Mouse (Mus musculus) forebrain, embryonic 12.5 days (tissue): Measurements from ENCODE around the gene Rbp3. TPM values are rescaled to one million over a fixed set of nuclear protein-coding genes. Genes with fewer than 3 reads are reported as not detected.

Experiments
- ATAC-seq: fragments of 200-750 bp; cut with Nextera tagmentation; 2 replicates; pipeline ENCODE4 v1.8.0; 2017; ENCODE audit warnings: moderate TSS enrichment; ENCODE audit not compliant: low FRiP score
- H3K27ac ChIP-seq: fragments of 300-500 bp; sonication (generic); 2 replicates; pipeline ENCODE4 v1.5.1; 2016; ENCODE audit warnings: mild to moderate bottlenecking
- H3K27me3 ChIP-seq: fragments of 300-500 bp; sonication (generic); 2 replicates; pipeline ENCODE4 v1.6.1; 2016; ENCODE audit warnings: mild to moderate bottlenecking
- H3K36me3 ChIP-seq: fragments of 300-500 bp; sonication (generic); replicated peaks from 2 replicates; pipeline ENCODE4 v1.6.1; 2016; ENCODE audit warnings: mild to moderate bottlenecking
- H3K4me1 ChIP-seq: fragments of 300-500 bp; sonication (generic); 2 replicates; pipeline ENCODE4 v1.6.1; 2016
- H3K4me2 ChIP-seq: fragments of 300-500 bp; sonication (generic); 2 replicates; pipeline ENCODE4 v1.6.1; 2016; ENCODE audit warnings: mild to moderate bottlenecking, moderate library complexity
- H3K4me3 ChIP-seq: fragments of 300-500 bp; sonication (generic); replicated peaks from 2 replicates; pipeline ENCODE4 v1.5.1; 2016; ENCODE audit warnings: mild to moderate bottlenecking
- H3K9ac ChIP-seq: fragments of 300-500 bp; sonication (generic); 2 replicates; pipeline ENCODE4 v1.6.1; 2016; ENCODE audit warnings: mild to moderate bottlenecking
- H3K9me3 ChIP-seq: fragments of 300-500 bp; sonication (generic); 2 replicates; pipeline ENCODE4 v1.6.1; 2016
- WGBS: fragments of 180-500 bp; shearing (Covaris S2); methylation state at CpG from one replicate; pipeline ENCODE4 v1.1.7; 2016; 5-methylcytosine and 5-hydroxymethylcytosine counted together
- polyA plus RNA-seq: library from polyadenylated mRNA; unstranded; fragments of >200 nt; fragmentation: Nextera tagmentation; extraction: Ambion mirVana; gene quantifications from 2 replicates; pipeline ENCODE4 v1.2.1, GENCODE M21; 2016

Gene Rbp3
- polyA plus RNA-seq = not detected in 2 replicates

DNA sequence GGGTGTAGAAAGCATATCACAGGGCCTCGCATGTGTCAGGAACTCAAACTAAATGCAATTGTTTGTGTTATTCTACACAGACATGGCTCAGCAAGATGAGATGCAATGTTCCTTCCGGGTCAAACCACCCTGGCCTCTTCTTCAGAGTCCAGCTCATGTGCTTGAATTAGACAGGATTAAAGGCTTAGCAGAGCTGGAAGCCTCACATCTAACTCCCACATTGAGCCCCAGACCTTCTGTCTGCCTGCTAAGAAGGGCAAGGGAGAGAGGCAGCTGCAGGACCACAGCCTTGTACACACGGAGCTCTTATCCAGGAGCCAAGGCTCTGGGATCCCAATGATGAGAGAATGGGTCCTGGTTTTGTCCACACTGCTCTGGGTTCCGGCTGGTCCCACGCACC, at the start of gene Rbp3:
Rbp3 (plus strand) TSS at position 243 of the 400 bp plus-strand sequence.
- H3K9me3 ChIP-seq = no peaks in the 10 kb centered on the region
- H3K36me3 ChIP-seq = no peaks in the 10 kb centered on the region
- no peak within 1 kb of the TSS for H3K4me2 ChIP-seq
- no peak within 1 kb of the TSS for H3K27ac ChIP-seq
- WGBS = 89% methylated on average over 5 of the region's 5 CpGs
- ATAC-seq = no peak
- no peak within 1 kb of the TSS for H3K9ac ChIP-seq
- H3K27me3 ChIP-seq = no peaks in the 10 kb centered on the region
- H3K4me1 ChIP-seq = no peaks in the 10 kb centered on the region
- no peak within 1 kb of the TSS for H3K4me3 ChIP-seq

- Histone ChIP-seq H3K36me3 (no peaks in the 10 kb centered on the region), H3K4me1 (no peaks in the 10 kb centered on the region), H3K27ac (no peak overlapping the region), H3K9ac (no peak overlapping the region), H3K4me2 (no peak overlapping the region), H3K27me3 (no peaks in the 10 kb centered on the region), H3K4me3 (no peak overlapping the region), H3K9me3 (no peaks in the 10 kb centered on the region)
- ATAC-seq = no peak
Measured at GRCm38 (mm10) chr14:33904851-33905250, 49.0 kb upstream of the Rbp3 start.

DNA sequence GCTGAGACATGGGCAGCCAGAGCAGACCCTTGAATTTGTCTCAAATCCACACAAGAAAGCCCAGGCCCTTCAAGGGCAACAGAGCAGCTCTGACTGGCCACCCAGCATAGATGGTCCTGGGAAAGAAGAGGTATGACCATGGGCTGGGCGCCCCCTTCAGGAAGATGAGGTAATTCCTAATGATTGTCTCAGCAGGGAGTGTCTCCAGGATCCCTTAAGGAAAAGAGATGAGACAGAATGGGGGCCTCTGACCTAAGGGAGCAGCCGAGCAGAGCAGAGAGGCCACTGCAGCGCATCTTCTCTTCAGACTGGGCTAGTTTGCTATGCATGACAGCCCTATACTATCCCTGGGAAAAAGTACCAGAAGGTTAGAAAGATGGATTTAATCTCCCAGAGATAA, 40.1 kb upstream of the Rbp3 start:
- no peak overlapping the region for H3K9ac ChIP-seq
- WGBS = 31% methylated on average over 3 of the region's 3 CpGs
- ATAC-seq = no peak
- H3K4me3 ChIP-seq = no peak overlapping the region
- no peak overlapping the region for H3K27ac ChIP-seq
- H3K27me3 ChIP-seq = peaks cover 21% of the 10 kb centered on the region
- no peaks in the 10 kb centered on the region for H3K9me3 ChIP-seq
- 0 out of 2 replicates have a peak, but pooled peaks cover 4% of the 10 kb centered on the region for H3K4me1 ChIP-seq
- no peak overlapping the region for H3K4me2 ChIP-seq
- H3K36me3 ChIP-seq = no peaks in the 10 kb centered on the region

DNA sequence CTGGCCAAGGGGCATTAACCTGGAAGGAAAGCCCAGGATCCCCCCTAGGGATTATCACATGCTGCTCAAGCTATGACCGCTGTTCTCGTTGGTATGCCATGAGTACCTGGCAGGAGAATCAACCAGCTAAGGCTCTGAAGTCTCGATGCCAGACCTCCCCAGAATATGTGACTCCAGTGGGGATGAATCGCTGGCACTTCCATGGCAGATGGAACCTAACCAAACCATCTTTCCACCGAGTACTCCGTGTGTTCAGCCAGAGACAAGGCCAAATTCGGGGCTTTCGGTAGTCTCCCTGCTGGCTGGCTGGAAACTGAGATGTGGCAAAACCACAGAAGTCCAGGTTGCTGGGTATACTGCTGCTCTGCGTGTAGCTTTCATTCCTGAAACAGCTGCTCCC, 39.6 kb upstream of the Rbp3 start:
- 85% methylated on average over 9 of the region's 9 CpGs for WGBS
- H3K4me2 ChIP-seq = no peak overlapping the region
- no peak overlapping the region for H3K9ac ChIP-seq
- H3K27me3 ChIP-seq = peaks cover 26% of the 10 kb centered on the region
- no peak overlapping the region for H3K4me3 ChIP-seq
- H3K9me3 ChIP-seq = no peaks in the 10 kb centered on the region
- H3K36me3 ChIP-seq = no peaks in the 10 kb centered on the region
- ATAC-seq = no peak
- H3K4me1 ChIP-seq = 0 out of 2 replicates have a peak, but pooled peaks cover 9% of the 10 kb centered on the region
- no peak overlapping the region for H3K27ac ChIP-seq

DNA sequence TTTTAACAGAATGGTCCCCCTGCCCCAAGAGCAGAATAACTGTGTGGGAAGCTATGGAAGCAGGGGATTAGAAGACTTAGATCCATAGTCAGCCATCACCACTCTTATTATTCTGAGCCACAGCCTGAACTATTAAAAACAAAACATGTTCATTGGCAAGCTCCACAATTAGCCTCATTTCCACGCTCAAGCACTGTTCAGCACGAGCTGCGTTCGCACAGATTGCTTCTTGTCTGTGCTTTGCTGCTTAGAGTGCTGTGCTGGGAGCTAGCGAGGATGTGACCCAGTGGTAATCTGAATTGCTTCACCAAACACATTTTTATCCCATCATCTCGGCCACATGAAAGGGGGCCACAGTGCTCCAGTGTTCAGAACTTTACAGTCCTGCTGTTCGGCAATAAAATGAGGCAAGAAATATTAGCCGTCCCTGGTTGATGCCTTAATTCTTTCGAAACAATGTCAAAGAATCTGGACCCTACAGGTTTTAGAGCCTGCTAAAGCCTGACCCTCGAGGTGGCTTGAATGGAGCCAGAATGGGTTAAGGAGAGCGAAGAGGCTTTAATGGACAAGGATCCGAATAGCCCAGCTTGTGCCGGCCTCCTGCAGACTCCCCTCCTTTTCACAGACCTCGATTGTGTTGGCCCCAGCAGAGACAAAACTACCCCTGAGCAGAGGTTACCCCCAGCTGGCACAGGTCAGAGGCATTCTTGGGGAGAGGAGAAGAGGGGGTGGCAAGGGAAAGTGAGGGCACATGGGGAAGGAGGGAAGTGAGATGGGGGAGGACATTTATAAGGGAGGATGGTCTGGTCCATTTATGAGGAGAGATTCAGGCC, 32.9 kb upstream of the Rbp3 start:
- peak; percentile 44 for ATAC-seq
- H3K27ac ChIP-seq = no peak overlapping the region
- no peak overlapping the region for H3K9ac ChIP-seq
- H3K4me3 ChIP-seq = no peak overlapping the region
- peaks cover 82% of the 10 kb centered on the region for H3K27me3 ChIP-seq
- 6% methylated on average over 14 of the region's 14 CpGs for WGBS
- H3K9me3 ChIP-seq = no peaks in the 10 kb centered on the region
- 0 out of 2 replicates have a peak overlapping the region, but pooled peaks have one; percentile 1 for H3K4me2 ChIP-seq
- peaks cover 43% of the 10 kb centered on the region for H3K4me1 ChIP-seq
- no peaks in the 10 kb centered on the region for H3K36me3 ChIP-seq

GRCm38 (mm10) chr14:33922771-33923167, 31.0 kb upstream of the Rbp3 start:
- Histone ChIP-seq H3K36me3 (no peaks in the 10 kb centered on the region), H3K27me3 (peaks cover 78% of the 10 kb centered on the region), H3K27ac (no peak overlapping the region), H3K4me1 (peaks cover 43% of the 10 kb centered on the region), H3K9ac (peak overlapping the region; percentile 61; the same call in 1 of the 2 replicates), H3K4me2 (peak overlapping the region; percentile 97), H3K9me3 (no peaks in the 10 kb centered on the region), H3K4me3 (peak overlapping the region; percentile 65)
- ATAC-seq = no peak
- WGBS = 6% methylated on average over 8 of the region's 8 CpGs

DNA sequence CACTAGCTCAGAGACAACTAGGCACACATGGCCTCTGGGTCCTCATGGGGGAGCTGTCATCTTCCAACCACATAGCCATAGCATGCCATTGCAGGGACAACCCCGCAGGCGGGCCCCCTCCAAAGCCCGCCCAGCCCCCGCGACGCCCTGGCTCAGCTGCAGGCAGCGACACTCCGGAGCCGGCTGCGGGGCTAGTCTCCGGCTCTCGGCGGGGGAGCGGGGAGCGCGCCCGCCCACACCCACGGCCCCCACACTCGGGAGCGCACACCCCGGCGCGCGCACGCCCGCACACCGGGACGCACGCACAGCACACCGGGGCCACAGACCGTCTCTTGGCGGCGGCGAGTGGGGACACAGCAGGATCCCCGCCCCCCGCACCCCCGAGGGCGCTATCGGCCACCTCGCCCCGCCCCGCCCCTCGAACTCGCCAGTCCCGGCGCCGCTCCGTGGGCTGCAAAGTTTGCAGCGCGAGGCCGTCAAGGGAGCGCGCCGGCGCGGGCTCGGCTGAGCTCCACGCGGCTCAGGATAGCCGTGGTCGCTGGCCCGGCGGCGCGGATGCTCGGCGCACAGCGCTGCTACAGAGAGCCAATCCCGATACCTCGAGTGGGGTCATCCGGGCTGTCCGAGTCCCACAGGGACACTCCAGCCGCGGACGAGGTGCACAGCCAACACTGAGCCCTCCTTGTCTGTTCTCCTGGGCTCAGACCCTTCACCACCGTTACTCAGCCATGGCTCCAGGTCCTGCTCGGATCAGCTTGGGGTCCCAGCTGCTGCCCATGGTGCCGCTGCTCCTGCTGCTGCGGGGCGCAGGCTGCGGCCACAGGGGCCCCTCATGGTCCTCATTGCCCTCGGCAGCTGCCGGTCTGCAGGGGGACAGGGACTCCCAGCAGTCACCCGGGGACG, 30.4 kb upstream of the Rbp3 start, which contains the start of gene Gdf10:
Gdf10 (plus strand) TSS at position 420 of the 903 bp plus-strand sequence.
- Histone ChIP-seq H3K4me3 (peak within 1 kb of the TSS; percentile 65), H3K27me3 (peaks cover 74% of the 10 kb centered on the region), H3K9me3 (no peaks in the 10 kb centered on the region), H3K4me2 (peak within 1 kb of the TSS; percentile 97), H3K4me1 (peaks cover 43% of the 10 kb centered on the region), H3K36me3 (no peaks in the 10 kb centered on the region), H3K9ac (peak within 1 kb of the TSS; percentile 61), H3K27ac (no peak within 1 kb of the TSS)
- peak; percentile 81 for ATAC-seq
- under 1% methylated on average over 76 of the region's 85 CpGs for WGBS

DNA sequence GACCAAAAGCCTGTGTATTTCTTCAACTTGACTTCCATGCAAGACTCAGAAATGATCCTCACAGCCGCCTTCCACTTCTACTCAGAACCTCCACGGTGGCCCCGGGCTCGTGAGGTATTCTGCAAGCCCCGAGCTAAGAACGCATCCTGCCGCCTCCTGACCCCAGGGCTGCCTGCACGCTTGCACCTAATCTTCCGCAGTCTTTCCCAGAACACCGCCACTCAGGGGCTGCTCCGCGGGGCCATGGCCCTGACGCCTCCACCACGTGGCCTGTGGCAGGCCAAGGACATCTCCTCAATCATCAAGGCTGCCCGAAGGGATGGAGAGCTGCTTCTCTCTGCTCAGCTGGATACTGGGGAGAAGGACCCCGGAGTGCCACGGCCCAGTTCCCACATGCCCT, 21.9 kb upstream of the Rbp3 start:
- Histone ChIP-seq H3K27me3 (peaks cover 16% of the 10 kb centered on the region), H3K4me1 (no peaks in the 10 kb centered on the region), H3K4me2 (no peak overlapping the region), H3K9me3 (no peaks in the 10 kb centered on the region), H3K36me3 (no peaks in the 10 kb centered on the region), H3K27ac (no peak overlapping the region), H3K4me3 (no peak overlapping the region), H3K9ac (no peak overlapping the region)
- WGBS = 61% methylated on average over 17 of the region's 17 CpGs
- ATAC-seq = no peak

DNA sequence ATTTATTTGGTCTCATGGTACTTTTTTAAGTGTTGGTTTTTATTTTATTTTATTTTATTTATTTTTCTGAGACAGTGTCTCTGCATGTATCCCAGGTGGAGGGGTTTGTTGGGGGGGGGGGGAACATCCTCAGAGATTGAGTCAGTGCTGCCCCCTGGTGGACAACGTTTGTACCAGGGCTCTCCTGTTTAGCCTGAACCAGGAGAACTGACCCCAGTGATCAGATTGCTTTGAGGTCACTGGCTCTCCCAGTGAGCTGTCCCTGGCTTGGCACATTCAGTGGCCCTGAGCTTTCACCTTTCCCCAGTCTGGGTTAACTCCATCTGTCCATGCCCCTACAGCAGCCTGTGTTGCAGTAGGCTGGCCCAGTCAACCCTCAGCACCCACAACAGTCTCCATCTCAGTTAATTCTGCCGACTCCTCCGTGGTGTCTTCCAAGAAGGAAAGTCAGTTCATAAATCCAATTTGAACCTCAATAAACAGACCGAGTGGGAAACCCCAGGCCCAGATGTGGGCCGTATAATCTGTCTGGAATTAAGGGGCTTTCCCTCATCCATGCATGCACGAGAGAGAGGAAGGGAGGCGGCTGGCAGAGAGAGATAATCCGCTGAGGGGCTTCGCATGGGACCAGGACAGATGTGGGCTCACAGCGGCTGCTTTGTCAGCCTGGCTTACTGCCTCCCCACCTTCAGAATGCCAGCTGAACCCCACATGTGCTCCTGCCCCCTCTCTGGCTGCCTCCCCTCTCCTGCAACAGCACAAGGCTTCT, 20.7 kb upstream of the Rbp3 start:
- Histone ChIP-seq H3K4me3 (no peak overlapping the region), H3K9me3 (no peaks in the 10 kb centered on the region), H3K36me3 (no peaks in the 10 kb centered on the region), H3K27me3 (peaks cover 16% of the 10 kb centered on the region), H3K4me1 (no peaks in the 10 kb centered on the region), H3K4me2 (no peak overlapping the region), H3K9ac (no peak overlapping the region), H3K27ac (no peak overlapping the region)
- 68% methylated on average over 10 of the region's 10 CpGs for WGBS
- ATAC-seq = peak; percentile 27; the same call in 1 of the 2 replicates

DNA sequence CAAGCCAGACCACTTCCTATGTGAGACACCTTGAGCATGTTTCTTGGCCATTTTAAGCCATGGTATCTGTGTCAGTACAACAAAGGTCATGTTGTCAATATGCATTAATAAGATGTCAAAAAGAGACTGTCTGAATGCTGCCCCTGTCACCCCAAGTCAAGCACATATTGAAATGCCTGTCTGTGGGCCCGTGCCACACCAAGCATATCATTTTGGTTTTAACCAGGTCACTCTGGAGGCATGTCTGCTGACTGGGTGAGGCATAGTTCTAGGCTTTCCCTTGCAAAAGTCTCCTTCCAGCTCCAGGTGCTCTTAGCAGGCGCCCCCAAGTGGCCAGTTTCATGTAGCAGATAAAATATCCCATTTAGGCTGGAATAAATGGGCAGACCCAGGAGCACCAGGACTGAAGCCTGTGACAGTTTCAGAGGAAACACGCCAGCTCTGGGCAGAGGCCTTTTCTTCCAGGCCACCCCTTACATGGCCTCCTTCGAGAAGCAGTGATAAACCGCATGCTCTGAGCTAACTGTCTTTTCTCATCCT, 20.0 kb upstream of the Rbp3 start:
- Histone ChIP-seq H3K9ac (no peak overlapping the region), H3K9me3 (no peaks in the 10 kb centered on the region), H3K4me3 (no peak overlapping the region), H3K27ac (no peak overlapping the region), H3K27me3 (peaks cover 16% of the 10 kb centered on the region), H3K36me3 (no peaks in the 10 kb centered on the region), H3K4me2 (no peak overlapping the region), H3K4me1 (no peaks in the 10 kb centered on the region)
- no peak for ATAC-seq
- 38% methylated on average over 5 of the region's 5 CpGs for WGBS

GRCm38 (mm10) chr14:33939117-33939516, 14.7 kb upstream of the Rbp3 start:
- Histone ChIP-seq H3K27me3 (no peaks in the 10 kb centered on the region; the same call in 1 of the 2 replicates), H3K4me2 (peak overlapping the region; percentile 41), H3K36me3 (no peaks in the 10 kb centered on the region), H3K4me3 (no peak overlapping the region), H3K4me1 (no peaks in the 10 kb centered on the region), H3K9ac (no peak overlapping the region), H3K9me3 (no peaks in the 10 kb centered on the region), H3K27ac (no peak overlapping the region)
- 0 out of 2 replicates have a peak, but pooled peaks have one; percentile 33 for ATAC-seq
- 32% methylated on average over 9 of the region's 9 CpGs for WGBS
